Mouse (Mus musculus): ENCODE results near the gene Snx3.

Gene Snx3

DNA sequence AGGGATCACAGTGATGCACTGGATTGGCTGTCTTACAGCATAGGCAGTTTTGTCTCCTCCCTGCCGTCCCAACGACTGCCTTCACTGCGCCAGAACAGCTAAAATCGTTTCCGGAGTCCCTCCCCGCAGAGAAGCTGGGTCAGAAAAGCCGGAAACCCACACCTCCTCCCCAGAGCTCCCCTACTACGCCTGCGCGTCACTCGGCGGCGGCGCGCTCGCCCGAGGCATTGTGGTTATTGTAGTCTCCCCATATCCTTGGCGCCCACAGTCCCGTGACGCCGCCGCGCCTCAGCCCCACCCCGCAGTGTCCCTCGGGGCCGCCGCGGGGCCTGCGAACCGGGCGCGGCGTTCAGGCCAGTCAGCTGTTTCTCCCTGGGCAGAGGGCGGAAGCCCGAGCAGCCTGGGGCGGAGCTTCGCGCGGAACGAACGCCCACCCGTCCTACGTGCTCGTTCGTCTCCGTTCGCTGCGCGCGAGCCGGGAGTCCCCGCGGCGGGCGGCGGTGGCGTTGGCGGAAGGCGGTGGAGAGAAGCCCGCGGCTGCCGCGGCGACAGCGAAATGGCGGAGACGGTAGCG lies at the start of gene Snx3:
Snx3 (plus strand) TSS at position 256 of the 574 bp plus-strand sequence.
- peak; percentile 96 to 97 for DNase-seq (ENCODE audit: low read depth in 1 of 2, low spot score in 2 of 2)

DNA sequence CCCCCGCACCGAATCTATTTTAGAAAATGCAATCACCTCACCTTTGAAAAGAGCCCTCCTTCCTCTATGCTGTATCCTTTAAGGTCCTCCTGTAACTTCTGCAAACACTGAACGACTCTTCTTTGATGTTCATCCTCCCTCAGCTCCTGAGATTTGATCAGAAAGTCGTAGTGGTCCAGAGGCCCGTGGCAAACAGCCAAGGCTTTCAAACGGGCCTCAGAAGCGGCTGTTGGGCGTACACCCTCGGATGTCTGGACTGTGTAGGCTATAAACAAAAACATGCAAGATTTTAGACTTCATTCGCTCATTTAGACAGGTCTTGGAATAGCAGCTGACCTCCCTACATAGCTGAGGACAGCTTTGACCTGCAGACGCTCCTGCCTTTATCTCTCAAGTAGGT lies 47.6 kb upstream of the Snx3 start:
- DNase-seq (ENCODE audit: low read depth in 1 of 2, low spot score in 2 of 2): no peak

GRCm38 (mm10) chr10:42454690-42455089 lies 47.1 kb upstream of the Snx3 start:
- no peak for DNase-seq (ENCODE audit: low read depth in 1 of 2, low spot score in 2 of 2)

- no peak for DNase-seq (ENCODE audit: low read depth in 1 of 2, low spot score in 2 of 2)
Measured at GRCm38 (mm10) chr10:42455981-42456380, 45.8 kb upstream of the Snx3 start.

- DNase-seq (ENCODE audit: low read depth in 1 of 2, low spot score in 2 of 2): no peak
Measured at GRCm38 (mm10) chr10:42457557-42458191, 44.2 kb upstream of the Snx3 start.

GRCm38 (mm10) chr10:42464224-42464623 lies 37.6 kb upstream of the Snx3 start:
- DNase-seq (ENCODE audit: low read depth in 1 of 2, low spot score in 2 of 2): no peak

DNA sequence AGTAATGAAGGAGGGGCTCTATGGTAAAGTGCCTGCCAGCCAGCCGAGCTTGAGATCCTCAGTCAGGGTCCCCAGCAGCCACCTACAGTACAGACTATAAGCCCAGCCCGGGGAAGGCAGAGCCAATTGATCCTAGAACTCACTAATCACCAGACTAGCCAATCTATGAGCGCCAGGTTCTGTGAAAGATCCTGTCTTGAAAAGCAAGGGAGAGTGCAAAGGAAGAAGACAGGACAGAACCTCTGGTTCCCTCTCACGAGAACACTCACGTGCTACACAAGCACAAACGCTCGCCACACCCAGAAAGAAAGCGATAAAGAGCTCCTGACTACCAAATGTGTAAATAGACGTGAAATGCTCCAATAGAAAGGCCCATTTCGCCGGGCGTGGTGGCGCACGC lies 37.0 kb upstream of the Snx3 start:
- no peak for DNase-seq (ENCODE audit: low read depth in 1 of 2, low spot score in 2 of 2)

DNA sequence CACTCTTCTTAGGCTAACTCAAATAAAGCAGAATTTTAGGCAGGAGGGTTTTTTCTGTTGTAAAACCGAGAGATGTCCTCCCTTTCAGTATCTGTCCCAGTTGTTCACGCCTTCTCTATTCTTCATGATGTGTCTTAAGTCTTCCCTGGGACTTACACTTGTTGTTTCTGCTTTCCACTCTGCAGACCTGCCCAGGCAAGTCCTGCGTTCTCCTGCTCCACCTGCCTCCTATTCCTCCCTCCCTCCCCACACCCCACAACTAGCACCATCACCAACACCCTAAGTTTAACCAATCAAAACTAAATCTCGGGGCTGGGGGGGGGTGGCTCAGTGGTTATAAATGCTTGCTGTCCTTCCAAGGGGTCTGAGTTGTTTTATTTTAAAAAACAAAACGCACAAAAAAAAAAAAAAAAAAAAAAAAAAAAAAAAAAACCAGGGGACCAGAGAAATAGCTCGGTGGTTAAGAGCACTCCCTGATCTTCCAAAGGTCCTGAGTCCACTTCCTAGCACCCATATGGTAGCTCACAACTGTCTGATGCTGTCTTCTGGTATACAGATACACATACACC lies 26.8 kb upstream of the Snx3 start:
- DNase-seq (ENCODE audit: low read depth in 1 of 2, low spot score in 2 of 2): no peak

DNA sequence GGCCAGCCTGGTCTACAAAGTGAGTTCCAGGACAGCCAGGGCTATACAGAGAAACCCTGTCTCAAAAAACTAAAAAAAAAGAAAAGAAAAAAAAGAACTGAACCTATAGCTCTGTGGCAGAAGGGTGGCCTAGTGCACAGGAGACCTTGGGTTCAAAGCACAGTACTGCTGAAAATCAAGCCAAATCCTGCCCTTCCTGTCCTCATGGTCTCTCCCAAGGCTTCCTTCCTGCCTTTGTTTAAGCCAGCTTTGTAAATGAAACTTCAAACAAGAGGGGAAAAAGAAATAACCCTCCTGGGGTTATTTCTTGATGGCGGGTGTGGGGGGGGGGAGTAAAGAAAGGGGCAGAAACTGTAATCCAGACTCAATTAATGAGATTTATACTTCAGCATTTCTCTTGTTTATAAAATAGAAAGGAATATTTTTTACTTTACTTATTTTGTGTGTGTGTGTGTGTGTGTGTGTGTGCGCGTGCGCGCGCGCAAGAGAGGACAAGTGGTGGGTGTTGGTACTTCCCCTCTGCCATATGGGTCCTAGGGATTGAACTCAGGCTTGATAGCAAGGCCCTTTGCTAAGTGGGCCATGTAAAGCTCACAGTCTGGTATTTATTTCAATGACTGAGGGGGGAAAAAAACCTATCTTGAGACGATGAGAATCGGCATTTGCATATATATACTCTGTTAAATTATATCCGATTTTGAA lies 24.9 kb upstream of the Snx3 start:
- DNase-seq (ENCODE audit: low read depth in 1 of 2, low spot score in 2 of 2): no peak

DNA sequence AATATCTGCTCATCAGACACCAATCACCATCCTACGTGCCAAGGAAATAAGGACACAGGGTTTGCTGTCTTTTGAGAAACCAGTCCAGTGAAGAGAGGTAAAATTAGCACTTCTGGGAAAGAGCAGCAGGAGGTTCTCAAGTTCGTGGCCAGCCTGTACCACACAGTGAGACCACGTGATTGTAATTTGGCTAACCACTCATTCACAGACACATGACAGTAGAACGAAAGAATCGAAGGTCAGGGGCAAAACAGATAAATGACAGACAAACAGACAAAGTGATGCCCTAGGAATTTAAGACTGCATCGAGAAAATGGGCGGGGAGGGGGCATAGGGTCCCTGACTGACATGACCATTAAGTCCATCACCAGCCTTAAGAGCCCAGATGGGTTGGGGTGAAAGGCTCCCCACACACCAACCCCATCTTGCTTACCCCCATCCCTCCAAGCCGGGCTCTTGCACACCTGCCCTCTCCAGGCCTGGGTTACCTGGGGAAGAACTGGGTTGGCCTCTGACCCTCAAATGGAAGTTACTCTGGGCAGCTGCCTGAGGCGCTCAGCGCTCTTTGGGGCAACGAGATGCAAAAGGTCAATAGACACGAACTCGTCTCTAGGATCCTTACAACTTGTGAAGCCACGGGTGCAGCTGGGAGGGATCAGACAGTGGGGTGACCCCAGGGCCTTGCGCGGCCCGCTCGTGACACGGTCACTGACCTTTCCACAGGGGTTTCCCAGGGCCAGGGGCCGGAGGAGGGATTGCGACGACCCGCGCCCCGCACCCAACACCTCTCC lies 24.1 kb upstream of the Snx3 start:
- no peak for DNase-seq (ENCODE audit: low read depth in 1 of 2, low spot score in 2 of 2)

DNA sequence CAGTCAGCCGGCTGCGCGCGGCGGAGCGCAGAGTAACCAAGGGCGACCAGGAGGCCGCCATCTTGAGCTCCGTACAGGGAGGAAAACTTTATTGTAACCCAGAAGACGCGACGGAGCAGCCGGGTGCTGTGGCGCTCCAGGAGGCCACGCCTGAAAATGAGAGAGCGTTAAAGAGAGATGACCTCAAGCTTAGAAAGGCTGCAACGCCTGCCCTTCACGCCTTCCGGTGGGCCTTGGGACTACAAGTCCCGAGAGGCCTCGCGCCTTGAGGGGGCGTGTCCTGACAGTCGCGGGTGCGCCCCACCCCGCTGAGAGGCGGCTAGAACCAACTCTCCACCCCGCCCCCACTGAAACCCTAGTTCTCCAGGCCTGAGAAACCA lies 23.5 kb upstream of the Snx3 start, which contains the start of gene Afg1l:
Afg1l (minus strand) TSS at position 225 of the 380 bp plus-strand sequence.
- DNase-seq (ENCODE audit: low read depth in 1 of 2, low spot score in 2 of 2): peak; percentile 87 to 92

GRCm38 (mm10) chr10:42480719-42481118 lies 21.1 kb upstream of the Snx3 start:
- no peak for DNase-seq (ENCODE audit: low read depth in 1 of 2, low spot score in 2 of 2)

DNA sequence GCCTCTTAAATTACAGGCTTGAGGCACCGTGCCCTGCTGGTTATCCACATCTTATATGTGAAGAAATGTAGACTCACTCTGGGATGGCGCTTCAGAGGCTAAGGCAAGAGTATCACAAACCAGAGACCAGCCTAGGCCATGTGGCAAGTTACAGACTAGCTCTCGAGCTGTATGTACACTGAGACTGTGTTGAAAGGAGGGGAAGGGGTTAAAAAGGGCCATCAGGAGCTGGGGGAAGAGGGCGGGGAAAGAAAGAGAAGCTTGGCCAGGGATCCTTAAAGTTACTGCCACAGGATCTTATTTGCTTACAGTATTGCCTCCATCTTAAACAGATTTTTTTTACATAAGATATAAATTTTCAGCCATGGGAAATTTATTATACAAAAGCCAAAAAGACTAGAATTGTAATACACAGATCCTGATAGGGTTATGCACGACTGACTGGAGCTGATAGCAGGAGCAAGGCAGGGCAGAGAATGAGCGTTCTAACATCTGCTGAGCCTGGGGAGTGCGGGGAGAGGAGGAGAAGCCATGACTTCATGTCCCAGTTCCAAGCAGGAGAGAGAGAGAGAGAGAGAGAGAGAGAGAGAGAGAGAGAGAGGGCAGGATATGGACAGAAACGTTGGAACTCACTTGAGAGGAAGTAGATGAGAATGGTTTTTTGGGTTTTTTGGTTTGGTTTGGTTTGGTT lies 13.1 kb upstream of the Snx3 start:
- no peak for DNase-seq (ENCODE audit: low read depth in 1 of 2, low spot score in 2 of 2)

GRCm38 (mm10) chr10:42491158-42491557 lies 10.7 kb upstream of the Snx3 start:
- no peak for DNase-seq (ENCODE audit: low read depth in 1 of 2, low spot score in 2 of 2)

DNA sequence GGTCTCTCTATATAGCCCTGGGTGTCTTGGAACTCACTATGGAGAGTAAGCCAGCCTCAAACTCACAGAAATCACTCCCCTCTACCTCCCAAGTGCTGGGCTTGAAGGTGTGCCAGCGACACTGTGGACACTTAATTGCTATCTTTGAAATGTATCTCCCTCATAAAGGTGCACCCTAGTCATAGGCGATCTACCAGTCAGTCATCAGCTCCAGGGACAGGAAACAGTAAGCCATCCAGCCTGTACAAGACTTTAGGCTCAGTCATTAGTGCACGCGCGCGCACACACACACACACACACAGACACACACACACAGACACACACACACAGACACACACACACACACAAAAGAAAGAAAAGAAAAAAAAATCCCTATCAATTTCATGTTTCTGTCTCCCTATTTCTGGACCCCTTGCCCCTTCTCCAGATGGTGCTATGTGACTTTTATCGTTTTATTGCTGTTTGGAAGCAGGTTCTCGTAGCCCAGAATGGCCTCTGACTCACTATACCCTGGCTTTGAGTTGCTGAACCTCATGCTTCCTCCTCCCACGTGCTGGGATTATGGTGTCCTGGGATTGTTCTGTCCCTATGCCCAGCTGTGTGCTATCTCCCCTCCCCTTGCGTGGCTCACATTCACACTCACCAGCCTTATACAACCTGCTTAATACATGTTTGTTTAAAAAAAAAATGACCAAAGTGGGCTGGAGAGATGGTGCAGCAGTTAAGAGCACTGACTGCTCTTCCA lies 9.6 kb upstream of the Snx3 start:
- no peak for DNase-seq (ENCODE audit: low read depth in 1 of 2, low spot score in 2 of 2)

DNA sequence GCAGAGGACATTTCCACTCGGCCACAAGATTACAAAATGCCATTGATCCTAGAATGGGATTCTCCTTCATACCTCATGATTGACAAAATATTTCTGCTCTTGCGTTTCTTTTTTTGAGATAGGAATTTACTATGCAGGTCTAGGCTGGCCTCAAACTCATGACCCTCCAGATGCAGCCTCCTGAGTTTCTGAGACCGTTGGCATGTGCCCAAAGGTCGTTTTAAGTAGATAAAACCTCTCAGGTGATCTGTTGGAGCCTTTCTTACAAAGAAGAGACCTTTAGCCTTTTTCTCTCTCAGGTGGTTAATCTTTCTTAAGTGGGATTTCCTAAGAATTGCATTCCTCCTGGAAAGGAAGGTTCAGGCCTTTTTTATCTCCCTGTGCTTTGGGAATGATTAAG lies 8.8 kb upstream of the Snx3 start:
- DNase-seq (ENCODE audit: low read depth in 1 of 2, low spot score in 2 of 2): no peak

DNA sequence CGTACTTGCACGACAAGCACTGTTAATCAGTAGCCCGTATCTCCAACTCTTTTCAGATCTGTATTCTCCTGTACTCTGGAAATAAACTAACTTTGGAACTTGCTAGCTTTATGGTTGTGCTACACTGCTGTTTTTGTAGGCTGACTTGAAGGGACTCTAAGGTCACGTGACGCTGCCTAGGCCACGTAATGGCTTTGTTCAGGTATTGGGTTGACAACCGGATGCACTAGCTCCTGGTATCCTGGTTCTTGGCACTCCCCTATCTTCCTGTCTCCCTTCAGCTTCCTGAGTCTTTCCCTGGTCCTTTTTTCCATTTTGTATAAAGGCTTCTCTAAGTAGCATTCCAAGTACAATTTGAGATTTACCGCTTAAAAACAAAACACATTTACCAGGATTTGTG lies 1.2 kb upstream of the Snx3 start:
- no peak for DNase-seq (ENCODE audit: low read depth in 1 of 2, low spot score in 2 of 2)

- no peak for DNase-seq (ENCODE audit: low read depth in 1 of 2, low spot score in 2 of 2)
Measured at GRCm38 (mm10) chr10:42501161-42501560, 669 bp upstream of the Snx3 start.

GRCm38 (mm10) chr10:42502349-42503111 lies 700 bp downstream of the Snx3 start:
- DNase-seq (ENCODE audit: low read depth in 1 of 2, low spot score in 2 of 2): no peak
